Mouse (Mus musculus) v-Abl transformed pro-B cells (cell line): ENCODE measurements around the gene Camk2b.
"Not testable (repeated sequence)": the region's sequence is repeated elsewhere in the genome, so short reads cannot be mapped to it uniquely, and the experiment has no call there.

Experiments
- in situ Hi-C, 2 experiments: fragments of 400-800 bp; cut with MboI; formaldehyde crosslinking; loops; one replicate each; pipeline ENCODE4 v1.15.1; 2025; ENCODE audit not compliant: unreplicated experiment in 2 of 2

Camk2b gene

DNA sequence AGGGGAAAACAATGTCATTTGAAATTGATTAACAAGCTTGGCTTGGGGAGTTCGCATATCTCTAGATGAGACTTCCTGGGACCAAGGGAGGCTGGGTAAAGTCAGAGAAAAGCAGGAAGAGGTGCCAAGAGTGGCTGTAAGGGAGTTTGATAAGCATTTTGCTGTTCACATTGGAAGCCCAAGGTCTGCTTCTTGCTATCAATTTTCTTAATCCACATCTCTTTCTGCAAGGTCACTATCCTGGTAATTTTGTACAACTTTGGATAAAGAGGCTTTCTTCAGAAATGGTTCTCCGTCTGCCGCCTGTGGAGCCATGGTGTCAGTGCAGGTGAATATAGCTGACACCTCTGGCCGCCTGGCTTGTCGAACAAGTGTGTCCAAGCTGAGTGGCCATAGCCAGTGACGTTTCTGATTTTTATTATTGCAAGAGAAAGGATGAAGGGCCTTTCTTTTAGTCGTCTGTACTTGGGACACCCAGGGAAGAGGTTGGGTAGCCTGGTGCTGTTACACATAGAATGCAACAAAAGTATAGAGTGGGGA, 111.1 kb downstream of the Camk2b start:
- in situ Hi-C loops = loop anchor here in 1 of 2 experiments (10.0 kb wide), 1 partner anchor 470 kb away; no protein-coding TSS in a partner anchor

DNA sequence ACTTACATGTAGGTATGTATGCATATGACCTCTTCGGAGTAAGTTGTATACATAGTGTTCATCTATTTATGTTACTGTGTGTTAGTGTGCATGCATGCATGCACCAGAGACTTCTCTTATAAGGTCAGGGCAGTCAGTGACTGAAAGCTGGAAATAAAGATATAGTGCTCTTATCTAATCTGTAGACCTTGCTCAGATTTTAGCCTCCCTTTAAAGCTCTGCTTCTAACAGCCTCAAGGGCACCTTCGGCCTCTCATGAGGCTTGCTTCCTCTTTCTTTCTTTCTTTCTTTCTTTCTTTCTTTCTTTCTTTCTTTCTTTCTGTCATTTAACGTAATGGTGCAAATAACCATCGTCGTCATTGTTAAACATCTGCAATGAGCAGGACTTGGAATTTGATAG, 111.7 kb downstream of the Camk2b start:
- in situ Hi-C loops = loop anchor here in 1 of 2 experiments (10.0 kb wide), 1 partner anchor 470 kb away; no protein-coding TSS in a partner anchor

DNA sequence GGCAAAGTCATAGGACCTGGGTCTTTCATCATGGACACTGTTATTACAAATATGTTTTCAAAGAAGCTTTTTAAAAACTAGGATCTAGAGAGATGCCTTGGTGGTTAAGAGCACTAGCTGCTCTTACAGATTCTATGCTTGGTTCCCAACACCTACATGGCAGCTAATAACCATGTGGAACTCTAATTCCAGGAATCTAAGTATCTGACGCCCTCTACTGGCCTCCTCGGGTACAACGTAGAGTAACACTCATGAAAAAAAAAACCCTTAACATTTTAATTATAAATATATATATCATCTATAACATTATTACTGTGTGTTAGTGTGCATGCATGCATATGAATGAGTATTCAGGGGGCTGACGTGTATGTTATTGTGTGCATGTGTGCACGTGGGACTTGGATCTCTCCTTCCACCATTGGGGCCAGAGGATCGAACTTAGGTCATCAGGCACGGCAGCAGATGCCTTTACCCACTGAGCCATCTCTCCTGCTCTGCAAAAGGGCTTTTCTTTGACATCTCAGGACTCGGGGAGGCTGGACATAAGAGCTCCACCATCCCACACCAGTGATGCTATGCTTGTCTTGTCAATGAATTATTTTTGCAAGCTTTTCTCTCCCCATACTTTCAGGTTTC, 112.9 kb downstream of the Camk2b start:
- in situ Hi-C loops = loop anchor here in 1 of 2 experiments (10.0 kb wide), 1 partner anchor 468 kb away; no protein-coding TSS in a partner anchor

DNA sequence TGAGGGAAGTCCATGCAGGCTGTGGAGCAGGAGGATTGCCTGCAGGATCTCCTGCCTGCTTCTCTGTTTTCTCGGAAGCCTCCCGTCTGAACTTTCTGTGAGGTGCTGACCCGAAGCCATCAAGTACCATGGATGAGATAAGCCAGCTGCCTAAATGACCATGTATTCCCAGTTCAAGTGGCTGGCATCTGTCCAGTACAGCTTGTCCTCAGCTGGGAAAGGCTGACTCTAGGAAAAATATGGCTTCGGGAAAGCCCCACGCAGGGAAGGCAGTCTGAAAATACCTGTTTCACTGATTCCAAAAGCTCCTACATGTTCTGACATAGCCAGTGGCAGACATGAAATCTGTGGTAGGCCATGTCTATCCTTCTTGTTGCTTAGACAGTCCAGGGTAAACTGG, 113.7 kb downstream of the Camk2b start:
- in situ Hi-C loops = loop anchor here in 1 of 2 experiments (10.0 kb wide), 1 partner anchor 468 kb away; no protein-coding TSS in a partner anchor

DNA sequence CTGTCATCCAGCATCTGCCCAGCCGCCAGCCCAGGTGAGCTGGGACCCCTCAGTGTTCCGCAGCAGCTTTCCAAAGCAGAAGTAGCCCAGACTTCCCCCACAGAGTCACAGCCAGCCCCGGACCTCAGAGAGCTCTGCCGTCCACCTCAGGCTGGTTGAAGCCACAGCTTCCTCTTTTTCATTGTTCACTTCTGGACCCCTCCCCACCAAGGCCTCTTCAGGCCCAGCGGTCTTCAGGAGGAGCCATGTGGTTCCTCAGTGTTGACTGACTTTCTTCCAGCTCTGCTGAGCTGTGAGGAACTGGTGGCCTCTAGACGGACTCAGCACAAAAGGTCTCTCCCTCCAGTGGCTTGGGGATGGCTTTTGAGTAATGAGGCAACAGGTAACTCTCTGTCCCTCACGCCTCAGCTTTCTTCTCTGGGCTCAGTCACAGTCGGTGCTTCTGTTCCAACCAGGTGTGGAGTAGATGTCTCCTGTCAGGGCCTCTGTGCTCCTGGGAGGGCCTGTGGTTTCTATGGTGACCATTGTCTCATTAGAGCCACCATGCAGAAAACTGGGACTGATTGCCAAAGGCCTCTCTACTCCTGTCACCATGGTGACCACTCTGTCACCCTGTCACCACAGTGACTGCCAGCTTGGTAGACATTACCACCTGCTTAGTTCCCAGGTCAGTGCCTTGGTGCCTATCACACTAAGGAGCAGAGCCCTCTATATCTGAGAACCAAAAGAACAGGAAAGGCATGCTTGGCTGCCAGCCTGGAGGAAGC, 116.4 kb downstream of the Camk2b start, which contains the start of gene Gck:
Gene Gck, minus strand, starts transcription at position 496 of the 767 bp plus-strand sequence.
- in situ Hi-C loops = loop anchor here in 1 of 2 experiments (10.0 kb wide), 1 partner anchor 465 kb away; no protein-coding TSS in a partner anchor

DNA sequence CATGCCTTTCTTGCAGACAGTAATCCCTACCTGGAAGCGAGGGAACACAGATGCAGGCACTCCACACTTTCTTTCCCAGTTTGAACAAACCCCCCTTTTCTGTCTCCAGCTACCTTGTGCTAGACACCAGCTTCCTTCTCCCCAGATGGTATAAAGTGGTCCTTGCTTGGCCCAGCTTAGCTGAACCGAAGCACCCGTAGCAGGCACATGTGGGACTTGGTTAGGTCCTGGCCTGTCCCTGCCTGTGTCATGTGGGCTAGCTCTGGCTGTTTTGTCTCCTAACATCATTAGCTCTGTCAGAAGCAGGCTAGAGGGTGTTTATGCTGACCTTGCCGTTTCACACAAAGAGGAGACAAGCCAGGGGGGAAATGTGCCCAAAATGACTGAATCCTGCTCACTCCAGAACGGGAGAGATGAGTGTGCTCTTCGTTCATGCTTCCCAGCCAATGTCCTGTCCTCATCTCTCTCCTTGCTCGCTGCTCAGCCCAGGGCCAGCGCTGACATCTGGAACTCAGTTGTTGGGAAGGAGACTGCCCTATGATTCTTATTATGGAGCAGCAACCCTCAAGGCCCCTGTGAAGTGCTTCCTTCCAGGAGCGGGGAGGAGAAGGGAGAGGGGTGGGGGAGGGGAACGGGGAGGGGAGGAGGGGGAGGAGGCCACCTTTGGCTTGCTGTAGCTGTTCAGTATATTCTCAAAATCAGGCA, 117.5 kb downstream of the Camk2b start:
- in situ Hi-C loops = no loop called here

DNA sequence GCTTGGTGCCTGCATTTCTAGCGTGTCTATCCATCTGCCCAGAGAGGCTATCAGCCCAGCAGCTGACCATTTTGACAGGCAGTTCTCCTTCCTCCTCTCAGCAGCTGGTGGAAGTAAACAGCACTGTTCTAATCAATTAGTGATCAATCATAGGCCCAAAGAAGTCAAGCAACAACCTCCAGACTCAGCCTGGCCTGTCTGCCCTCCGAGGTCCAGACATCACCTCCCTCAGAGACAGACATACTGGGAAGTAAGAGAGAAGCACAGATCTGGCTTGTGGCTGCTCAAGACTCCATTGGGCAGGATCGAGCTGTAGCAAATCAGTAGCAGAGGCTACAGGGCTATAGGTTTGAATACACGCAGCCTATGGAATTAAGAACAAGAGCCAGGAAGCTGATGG, 118.4 kb downstream of the Camk2b start:
- in situ Hi-C loops = no loop called here

DNA sequence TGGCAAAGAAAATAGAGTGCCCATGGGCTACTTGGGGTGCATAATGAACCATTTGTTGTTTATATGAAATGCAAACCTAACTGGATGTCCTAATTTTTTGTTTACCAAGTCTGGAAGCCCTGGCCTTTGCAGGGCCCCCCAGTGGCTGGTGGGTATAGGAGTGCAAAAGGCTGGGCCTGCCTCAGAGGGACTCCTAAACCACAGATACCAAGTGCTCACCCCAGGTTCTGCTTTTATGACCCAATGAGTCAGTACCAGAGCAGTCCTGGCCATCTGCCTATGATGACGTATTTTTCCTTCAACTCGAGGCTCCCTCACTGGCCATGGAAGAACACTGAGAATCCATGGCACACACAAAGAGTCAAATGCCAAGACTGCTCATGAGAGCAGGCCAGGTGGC, 121.1 kb downstream of the Camk2b start:
- in situ Hi-C loops = no loop called here

DNA sequence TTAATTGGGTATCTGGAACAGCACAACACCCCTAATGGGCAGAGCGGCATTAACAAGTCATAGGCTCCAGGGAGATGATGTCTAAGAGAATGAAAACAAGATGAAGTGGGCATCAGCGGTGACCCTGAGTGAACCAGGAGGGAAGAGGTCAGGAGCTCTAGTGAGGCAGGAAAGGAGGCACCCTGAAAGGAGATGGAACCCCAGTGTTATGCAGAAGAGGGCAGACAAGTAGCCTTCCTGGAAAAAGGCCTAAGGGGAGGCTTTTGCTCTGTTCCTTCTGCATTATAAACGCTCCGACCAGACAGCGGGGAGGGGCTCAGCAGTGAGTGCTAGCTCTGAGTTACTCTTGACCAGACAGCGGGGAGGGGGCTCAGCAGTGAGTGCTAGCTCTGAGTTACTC, 123.2 kb downstream of the Camk2b start:
- in situ Hi-C loops = no loop called here

DNA sequence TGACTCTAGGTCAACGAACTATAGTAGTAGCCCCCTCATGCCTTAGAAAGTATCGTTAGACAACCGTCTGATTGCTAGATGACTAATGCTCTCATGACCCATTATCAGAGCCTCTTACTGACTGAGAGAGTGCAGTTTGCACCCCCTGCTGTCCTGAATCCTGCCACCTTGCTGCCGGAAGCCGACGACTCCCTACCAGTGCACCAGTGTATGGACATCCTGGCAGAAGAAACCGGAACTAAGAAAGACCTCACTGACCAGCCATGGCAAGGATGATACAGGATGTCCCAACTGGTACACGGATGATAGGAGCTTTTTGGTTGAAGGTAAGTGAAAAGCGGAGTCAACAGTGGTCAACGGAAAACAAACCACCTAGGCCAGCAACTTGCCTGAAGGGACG, 131.6 kb downstream of the Camk2b start:
- in situ Hi-C loops = not testable (repeated sequence)

DNA sequence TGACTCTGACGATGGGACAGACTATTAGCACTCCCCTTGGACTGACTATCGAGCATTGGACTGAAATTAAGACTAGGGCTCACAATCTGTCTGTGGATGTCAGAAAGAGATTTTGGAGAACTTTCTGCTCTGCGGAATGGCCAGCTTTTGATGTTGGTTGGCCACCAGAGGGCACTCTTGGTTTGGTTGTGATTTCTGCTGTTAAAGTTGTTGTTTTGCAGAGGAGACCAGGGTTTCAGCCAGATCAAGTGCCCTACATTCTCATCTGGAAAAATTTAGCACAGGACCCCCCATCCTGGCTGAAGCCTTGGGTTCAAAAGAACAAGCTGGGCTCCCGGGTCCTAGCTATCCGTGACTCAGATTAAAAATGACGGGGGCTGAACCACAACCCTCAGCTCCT, 134.2 kb downstream of the Camk2b start:
- in situ Hi-C loops = not testable (repeated sequence)

DNA sequence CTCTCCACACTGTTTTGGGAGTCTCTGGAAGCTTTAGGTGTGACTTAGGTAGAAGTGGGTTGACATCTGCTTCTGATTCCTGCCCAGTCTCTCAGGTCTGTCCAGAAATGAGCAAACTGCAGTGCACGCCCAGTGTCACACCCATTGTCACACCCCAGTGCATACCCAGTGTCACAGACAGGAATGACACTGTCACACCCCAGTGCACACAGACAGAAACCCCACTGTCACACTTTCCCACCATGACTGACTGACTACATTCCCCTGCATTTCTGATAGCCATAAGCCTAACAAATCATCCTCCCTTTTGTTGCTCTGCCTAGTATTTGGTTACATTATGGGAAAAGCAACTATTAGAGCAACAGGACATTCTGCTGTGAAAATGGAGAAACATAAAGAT, 135.6 kb downstream of the Camk2b start:
- in situ Hi-C loops = no loop called here

DNA sequence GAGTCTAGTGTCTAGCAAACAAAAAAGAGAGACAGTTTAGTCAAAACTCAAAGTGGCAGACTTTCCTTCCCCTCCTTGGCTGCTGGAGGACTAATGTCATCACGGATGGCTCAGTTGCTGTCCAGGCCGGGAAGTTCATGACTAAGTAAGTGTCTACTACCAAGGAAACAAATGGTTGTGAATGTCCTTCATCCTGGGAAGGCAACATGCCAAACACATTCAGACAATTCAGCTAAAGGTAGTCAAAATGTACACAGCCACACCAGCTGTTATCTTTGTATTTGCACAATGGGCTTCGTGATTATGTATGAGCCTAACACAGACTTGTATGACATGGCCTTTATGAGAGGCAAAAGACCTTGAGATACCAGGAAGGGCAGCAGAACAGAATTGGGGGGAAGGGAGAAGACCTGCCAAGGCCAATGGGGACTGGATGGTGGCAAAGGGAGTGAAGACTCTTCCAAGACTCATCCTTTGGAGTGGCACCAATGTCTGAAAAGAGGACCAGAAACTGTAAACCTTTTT, 139.4 kb downstream of the Camk2b start:
- in situ Hi-C loops = no loop called here

DNA sequence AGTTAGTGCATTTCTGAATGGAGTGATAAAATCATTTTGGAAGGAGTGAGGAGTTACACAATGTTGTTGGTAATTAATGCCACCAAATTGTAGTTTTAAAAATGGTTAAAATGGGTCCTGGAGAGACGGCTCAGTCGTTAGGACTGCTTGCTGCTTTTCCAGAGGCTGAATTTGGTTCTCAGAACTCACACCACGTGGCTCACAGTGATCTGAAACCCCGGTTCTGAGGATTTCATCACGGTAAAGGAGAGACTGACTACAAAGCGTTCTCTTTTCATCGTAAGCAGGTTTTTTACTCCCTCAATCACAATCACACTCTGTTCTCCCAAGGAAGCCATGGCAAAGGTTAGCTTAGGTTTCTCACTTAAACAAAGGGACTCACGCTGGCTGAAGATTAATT, 141.5 kb downstream of the Camk2b start:
- in situ Hi-C loops = loop anchor here in 1 of 2 experiments (25.0 kb wide), 1 partner anchor 987 kb away; the partner anchor contains the start of gene Nefh

DNA sequence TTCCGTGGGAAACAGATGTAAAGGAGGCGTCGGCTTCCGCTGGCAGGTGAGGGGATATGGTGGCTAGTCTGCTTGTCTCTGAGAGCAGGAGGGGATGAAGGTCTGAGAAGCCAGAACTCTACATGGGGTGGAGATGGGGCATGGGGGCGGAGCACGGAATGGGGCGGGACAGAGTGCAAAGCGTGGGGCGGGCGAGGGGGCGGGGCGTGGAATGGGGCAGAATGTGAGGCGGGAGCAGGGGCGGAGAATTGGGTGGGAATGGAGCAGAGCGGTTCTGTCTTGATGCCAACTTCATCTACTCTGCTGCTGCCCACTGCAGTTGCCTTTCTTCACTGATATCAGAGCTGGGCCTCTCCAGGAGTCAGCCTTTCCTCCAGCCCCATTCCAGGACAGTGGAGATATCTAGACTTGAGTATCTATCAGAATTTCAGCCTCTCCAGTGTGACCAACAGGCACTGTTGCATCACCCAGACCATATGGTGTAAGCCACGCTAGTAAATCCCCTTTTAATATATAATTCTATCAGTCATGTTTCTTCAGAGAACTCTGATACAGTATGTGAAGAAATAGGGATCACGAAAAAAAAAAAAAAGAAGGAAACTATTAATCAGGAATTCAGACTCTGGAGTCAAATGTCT, 145.7 kb downstream of the Camk2b start:
- in situ Hi-C loops = loop anchor here in 1 of 2 experiments (25.0 kb wide), 1 partner anchor 983 kb away; the partner anchor contains the start of gene Nefh
